Mouse (Mus musculus): ENCODE data around the gene Gm3409. TPM values are rescaled to one million over a fixed set of nuclear protein-coding genes. Genes with fewer than 3 reads are reported as not detected.

The Gm3409 gene
- total and polyA plus RNA-seq, 3 experiments, result not detected

DNA sequence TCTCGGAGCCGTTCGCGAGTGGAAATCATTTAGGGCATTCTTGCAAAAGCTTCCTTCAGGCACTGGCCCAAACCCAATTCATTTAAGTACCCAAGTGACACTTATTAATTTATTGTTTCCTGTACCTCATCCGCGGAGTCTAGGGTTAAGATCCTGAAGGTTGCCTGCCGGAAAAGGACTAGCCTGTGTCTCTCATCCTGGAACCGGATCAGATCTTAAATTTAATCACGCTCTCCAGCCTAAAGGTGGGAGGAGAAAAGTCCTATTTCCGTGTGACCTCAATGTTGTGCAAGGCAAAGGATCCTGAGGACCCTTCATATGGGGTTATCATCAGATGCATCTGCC, 47.8 kb downstream of the Gm3409 start:
- Histone ChIP-seq H3K4me2 (ENCODE audit: insufficient read depth, low read depth, poor library complexity, severe bottlenecking) (no peak overlapping the region), H3K4me1 (ENCODE audit: control insufficient read depth in 1 of 2, insufficient read depth in 2 of 2) (no peaks in the 10 kb centered on the region), H3K27ac (ENCODE audit: insufficient read depth, low read depth) (no peak overlapping the region), H3K27me3 (replicated peaks) (no peaks in the 10 kb centered on the region), H3K9ac (ENCODE audit: insufficient read depth, low read depth) (no peak overlapping the region), H3K79me2 (replicated peaks; ENCODE audit: control insufficient read depth, extremely low read depth, insufficient read depth, poor library complexity, severe bottlenecking) (no peaks in the 10 kb centered on the region), H3K36me3 (replicated peaks in 1 of 2; ENCODE audit: control insufficient read depth in 1 of 2, insufficient read depth in 1 of 2, low read length in 1 of 2) (no peaks in the 10 kb centered on the region), H3K4me3 (replicated peaks in 1 of 3; ENCODE audit: low read depth in 2 of 3, low read length in 2 of 3, poor library complexity in 1 of 3) (no peak overlapping the region), H3K9me3 (replicated peaks; ENCODE audit: low read length) (peaks cover 2% of the 10 kb centered on the region)
- in situ Hi-C loops (cut with MboI; ENCODE audit: low pct_ligation_motif_present, low pct_unique_long_range_greater_than_20kb, low sequenced_read_pairs), result no loop called here
- TF ChIP-seq IRF4 (IDR thresholded peaks at IDR 0.05; ENCODE audit: low read depth, low read length), result no peak
- TF ChIP-seq NELFE (IDR thresholded peaks at IDR 0.05; ENCODE audit: low read depth, low read length), result no peak
- no peak for TF ChIP-seq ZC3H11A (IDR thresholded peaks at IDR 0.05; ENCODE audit: low read depth, low read length)
- TF ChIP-seq MAZ (IDR thresholded peaks at IDR 0.05; ENCODE audit: low read depth, low read length), result no peak
- TF ChIP-seq HCFC1 (IDR thresholded peaks at IDR 0.05; ENCODE audit: low read depth, low read length), result no peak
- no peak for TF ChIP-seq CTCF (conservative IDR thresholded peaks at IDR 0.05 in 1 of 2, IDR thresholded peaks at IDR 0.05 in 1 of 2; ENCODE audit: low read depth in 2 of 2, low read length in 2 of 2)
- no peak for TF ChIP-seq ZMIZ1 (IDR thresholded peaks at IDR 0.05; ENCODE audit: low read depth, low read length)
- TF ChIP-seq E2F4 (IDR thresholded peaks at IDR 0.05; ENCODE audit: insufficient replicate concordance, low read depth, low read length), result no peak
- no peak for TF ChIP-seq RCOR1 (conservative IDR thresholded peaks at IDR 0.05; ENCODE audit: low read depth, low read length)
- no peak for TF ChIP-seq ETS1 (conservative IDR thresholded peaks at IDR 0.05; ENCODE audit: low read depth, low read length)
- TF ChIP-seq MAX (IDR thresholded peaks at IDR 0.05; ENCODE audit: low read length), result no peak
- no peak for TF ChIP-seq JUND (conservative IDR thresholded peaks at IDR 0.05; ENCODE audit: low read depth, low read length)
- no peak for TF ChIP-seq POLR2A (IDR thresholded peaks at IDR 0.05; ENCODE audit: low read depth, low read length)
- TF ChIP-seq MXI1 (IDR thresholded peaks at IDR 0.05; ENCODE audit: low read depth, low read length), result no peak
- TF ChIP-seq NRF1 (IDR thresholded peaks at IDR 0.05; ENCODE audit: low read depth, low read length), result no peak
- dilution Hi-C loops (cut with MboI; ENCODE audit: extremely low pct_ligation_motif_present, extremely low pct_unique_long_range_greater_than_20kb, low sequenced_read_pairs), result no loop called here
- no peak for DNase-seq (ENCODE audit: extremely low read depth)

DNA sequence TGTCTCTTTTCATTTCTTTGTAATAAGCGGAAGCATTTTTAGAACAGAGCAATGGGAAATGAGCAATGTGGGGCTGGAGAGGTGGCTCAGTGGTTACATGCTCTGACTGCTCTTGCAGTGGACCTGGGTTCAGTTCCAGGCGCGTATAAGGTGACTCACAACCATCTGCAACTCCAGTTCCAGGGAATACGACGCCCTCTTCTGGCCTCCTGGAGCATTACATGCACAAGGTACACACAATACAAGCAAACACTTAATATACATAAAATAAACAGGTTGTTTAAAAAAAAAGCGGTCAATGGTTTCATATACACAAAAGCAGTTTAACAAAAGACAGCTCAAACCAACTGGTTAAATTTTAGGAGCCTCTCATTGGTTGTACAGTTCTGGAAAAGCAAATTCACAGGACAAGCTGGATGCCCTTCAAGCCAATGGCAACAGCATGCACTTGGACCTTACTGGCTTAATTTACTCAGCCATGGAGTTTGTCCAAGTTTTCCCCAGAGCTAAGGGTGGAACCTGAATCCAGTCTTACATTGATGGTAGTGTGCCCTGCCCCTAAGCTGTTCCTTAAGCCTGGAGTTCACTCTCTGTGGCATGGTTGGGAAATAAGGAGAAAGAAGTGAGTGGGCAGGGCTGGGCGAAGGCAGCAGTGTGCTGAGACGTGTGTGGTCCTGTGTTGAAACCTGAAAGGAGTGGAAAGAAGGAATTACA, 49.1 kb downstream of the Gm3409 start:
- Histone ChIP-seq H3K9ac (ENCODE audit: insufficient read depth, low read depth) (no peak overlapping the region), H3K27me3 (replicated peaks) (no peaks in the 10 kb centered on the region), H3K4me1 (ENCODE audit: control insufficient read depth in 1 of 2, insufficient read depth in 2 of 2) (peaks cover 2% of the 10 kb centered on the region in 2 experiments; a peak in 2 of 4 replicates), H3K79me2 (replicated peaks; ENCODE audit: control insufficient read depth, extremely low read depth, insufficient read depth, poor library complexity, severe bottlenecking) (no peaks in the 10 kb centered on the region), H3K27ac (ENCODE audit: insufficient read depth, low read depth) (no peak overlapping the region), H3K9me3 (replicated peaks; ENCODE audit: low read length) (peaks cover 2% of the 10 kb centered on the region), H3K4me3 (replicated peaks in 1 of 3; ENCODE audit: low read depth in 2 of 3, low read length in 2 of 3, poor library complexity in 1 of 3) (no peak overlapping the region), H3K36me3 (replicated peaks in 1 of 2; ENCODE audit: control insufficient read depth in 1 of 2, insufficient read depth in 1 of 2, low read length in 1 of 2) (no peaks in the 10 kb centered on the region), H3K4me2 (ENCODE audit: insufficient read depth, low read depth, poor library complexity, severe bottlenecking) (no peak overlapping the region)
- no peak for DNase-seq (ENCODE audit: extremely low read depth)
- in situ Hi-C loops (cut with MboI; ENCODE audit: low pct_ligation_motif_present, low pct_unique_long_range_greater_than_20kb, low sequenced_read_pairs), result no loop called here
- dilution Hi-C loops (cut with MboI; ENCODE audit: extremely low pct_ligation_motif_present, extremely low pct_unique_long_range_greater_than_20kb, low sequenced_read_pairs), result no loop called here
- no peak for TF ChIP-seq ZKSCAN1 (IDR thresholded peaks at IDR 0.05; ENCODE audit: borderline replicate concordance, low read depth, low read length)
- no peak for TF ChIP-seq UBTF (IDR thresholded peaks at IDR 0.05; ENCODE audit: low read depth, low read length)
- TF ChIP-seq ETS1 (conservative IDR thresholded peaks at IDR 0.05; ENCODE audit: low read depth, low read length), result no peak
- TF ChIP-seq ZNF384 (IDR thresholded peaks at IDR 0.05; ENCODE audit: low read depth, low read length), result no peak
- TF ChIP-seq ZMIZ1 (IDR thresholded peaks at IDR 0.05; ENCODE audit: low read depth, low read length), result no peak
- TF ChIP-seq MXI1 (IDR thresholded peaks at IDR 0.05; ENCODE audit: low read depth, low read length), result no peak

Other genes with a start within 250 kb of the Gm3409 start
- gene Wasf3, start 152.7 kb upstream of the Gm3409 start, total RNA-seq (2012; rRNA removed), result not detected in 2 replicates
- gene Wasf3, start 152.7 kb upstream of the Gm3409 start, total RNA-seq (2014; rRNA removed), result not detected in 2 replicates
- not detected in 2 replicates for gene Wasf3, start 152.7 kb upstream of the Gm3409 start, polyA plus RNA-seq (2012; ENCODE audit: insufficient read length, low read depth)
- gene Gm6408, start 55.7 kb upstream of the Gm3409 start, total RNA-seq (2012; rRNA removed), result not detected in 2 replicates
- gene Gm6408, start 55.7 kb upstream of the Gm3409 start, total RNA-seq (2014; rRNA removed), result not detected in 2 replicates
- gene Gm6408, start 55.7 kb upstream of the Gm3409 start, polyA plus RNA-seq (2012; ENCODE audit: insufficient read length, low read depth), result not detected in 2 replicates
- gene Gm6370, start 46.3 kb upstream of the Gm3409 start, total RNA-seq (2012; rRNA removed), result not detected in 2 replicates
- not detected in 2 replicates for gene Gm6370, start 46.3 kb upstream of the Gm3409 start, total RNA-seq (2014; rRNA removed)
- gene Gm6370, start 46.3 kb upstream of the Gm3409 start, polyA plus RNA-seq (2012; ENCODE audit: insufficient read length, low read depth), result not detected in 2 replicates
- not detected in 2 replicates for gene 4930449I24Rik, start 35.2 kb upstream of the Gm3409 start, total RNA-seq (2012; rRNA removed)
- not detected in 2 replicates for gene 4930449I24Rik, start 35.2 kb upstream of the Gm3409 start, total RNA-seq (2014; rRNA removed)
- gene 4930449I24Rik, start 35.2 kb upstream of the Gm3409 start, polyA plus RNA-seq (2012; ENCODE audit: insufficient read length, low read depth), result not detected in 2 replicates
- not detected in 2 replicates for gene Gm3402, start 23.5 kb upstream of the Gm3409 start, total RNA-seq (2012; rRNA removed)
- not detected in 2 replicates for gene Gm3402, start 23.5 kb upstream of the Gm3409 start, total RNA-seq (2014; rRNA removed)
- gene Gm3402, start 23.5 kb upstream of the Gm3409 start, polyA plus RNA-seq (2012; ENCODE audit: insufficient read length, low read depth), result not detected in 2 replicates
- gene Gm3404, start 11.8 kb upstream of the Gm3409 start, total RNA-seq (2012; rRNA removed), result not detected in 2 replicates
- not detected in 2 replicates for gene Gm3404, start 11.8 kb upstream of the Gm3409 start, total RNA-seq (2014; rRNA removed)
- gene Gm3404, start 11.8 kb upstream of the Gm3409 start, polyA plus RNA-seq (2012; ENCODE audit: insufficient read length, low read depth), result not detected in 2 replicates
- gene Gm3415, start 18.5 kb downstream of the Gm3409 start, total RNA-seq (2012; rRNA removed), result not detected in 2 replicates
- not detected in 2 replicates for gene Gm3415, start 18.5 kb downstream of the Gm3409 start, total RNA-seq (2014; rRNA removed)
- not detected in 2 replicates for gene Gm3415, start 18.5 kb downstream of the Gm3409 start, polyA plus RNA-seq (2012; ENCODE audit: insufficient read length, low read depth)
- not detected in 2 replicates for gene Gpr12, start 47.6 kb downstream of the Gm3409 start, total RNA-seq (2012; rRNA removed)
- gene Gpr12, start 47.6 kb downstream of the Gm3409 start, total RNA-seq (2014; rRNA removed), result not detected in 2 replicates
- gene Gpr12, start 47.6 kb downstream of the Gm3409 start, polyA plus RNA-seq (2012; ENCODE audit: insufficient read length, low read depth), result not detected in 2 replicates